Mouse (Mus musculus) kidney, postnatal 36 days (tissue): ENCODE data around the gene Adora2a.
"Not testable (repeated sequence)": the region's sequence is repeated elsewhere in the genome, so short reads cannot be mapped to it uniquely, and the experiment has no call there.

Experiments used
- DNase-seq, 2 experiments: peaks; one replicate each; pipeline ENCODE4 v3.0.0; 2021 to 2022; ENCODE audit warnings: mixed read lengths in 2 of 2

Adora2a gene

DNA sequence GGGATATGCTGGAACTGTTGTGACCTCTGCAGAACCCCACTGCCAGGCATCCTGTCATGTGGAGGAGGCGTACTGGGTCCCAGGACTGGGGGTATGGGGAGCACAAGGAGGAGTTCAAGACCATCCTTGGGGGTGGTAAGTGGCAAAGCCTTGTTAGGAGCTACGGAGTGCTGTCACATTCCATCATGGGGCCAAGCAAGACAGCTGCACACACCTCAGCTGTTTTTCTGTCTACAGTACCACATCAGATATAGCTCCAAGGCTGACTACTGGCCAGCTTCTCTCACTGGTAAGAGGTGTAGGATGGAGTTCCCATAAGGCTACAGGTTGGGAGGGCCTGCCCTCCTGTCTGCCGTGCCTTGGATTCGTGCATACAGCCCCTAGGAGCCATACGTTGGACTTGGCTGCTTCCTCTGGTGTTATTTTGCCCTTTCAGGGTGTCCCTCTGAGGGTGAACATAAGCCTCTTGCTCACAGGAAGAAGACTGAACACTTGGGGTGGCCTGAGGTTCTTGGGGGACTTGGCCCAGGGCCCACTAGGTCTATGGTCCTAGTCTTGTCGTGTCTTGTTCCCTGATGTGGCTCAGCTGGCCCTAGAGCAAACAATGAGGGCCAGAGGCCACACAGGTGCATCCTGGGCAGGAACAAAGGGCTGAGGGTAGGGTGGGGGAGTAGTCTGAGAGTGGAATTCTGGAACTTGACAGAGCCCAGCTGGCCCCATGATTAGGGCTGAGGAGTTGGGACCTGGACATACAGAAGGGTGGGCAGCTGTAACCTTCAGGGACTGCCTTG is 2.3 kb upstream of the Adora2a start:
- DNase-seq, result peak in 1 of 2 experiments; percentile 57

DNA sequence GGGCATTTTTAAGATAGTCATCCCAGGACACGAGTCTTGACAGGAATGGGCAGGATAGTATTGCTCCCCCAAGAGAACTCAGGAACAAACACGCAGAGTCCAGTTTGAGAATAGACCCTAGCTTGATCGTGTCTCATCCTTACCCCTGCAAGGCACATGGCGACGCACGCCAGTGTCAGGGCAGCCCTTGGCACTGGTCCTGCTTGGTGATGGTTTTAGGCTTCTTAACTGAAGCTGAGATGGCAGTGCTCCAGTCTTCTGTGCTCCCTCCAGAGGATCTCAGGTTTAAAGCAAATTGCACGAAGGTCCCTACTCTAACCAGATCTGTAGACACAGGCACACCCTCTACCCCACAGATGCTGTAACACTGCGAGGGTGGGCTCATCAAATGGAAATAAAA is 921 bp upstream of the Adora2a start:
- DNase-seq, result no peak

DNA sequence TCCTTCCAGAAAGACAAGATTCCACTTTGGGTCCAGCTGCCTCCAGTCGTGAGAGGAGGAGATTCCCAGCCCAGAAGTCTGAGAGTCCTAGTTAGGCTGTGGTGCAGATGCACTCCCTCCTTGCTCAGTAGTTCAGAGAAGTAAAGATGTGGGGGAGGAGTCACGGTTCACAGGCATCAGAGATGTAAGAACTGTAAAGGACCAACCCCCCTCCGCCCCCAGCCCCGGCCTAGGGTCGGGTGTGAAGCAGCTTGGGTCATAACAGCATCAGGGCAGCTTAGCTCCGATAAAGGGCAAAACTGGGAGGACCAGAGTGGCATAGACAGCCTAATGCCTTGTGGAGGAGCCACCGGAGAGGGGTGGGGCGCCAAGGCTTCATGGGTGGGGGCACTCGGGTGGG is 205 bp upstream of the Adora2a start:
- no peak for DNase-seq

DNA sequence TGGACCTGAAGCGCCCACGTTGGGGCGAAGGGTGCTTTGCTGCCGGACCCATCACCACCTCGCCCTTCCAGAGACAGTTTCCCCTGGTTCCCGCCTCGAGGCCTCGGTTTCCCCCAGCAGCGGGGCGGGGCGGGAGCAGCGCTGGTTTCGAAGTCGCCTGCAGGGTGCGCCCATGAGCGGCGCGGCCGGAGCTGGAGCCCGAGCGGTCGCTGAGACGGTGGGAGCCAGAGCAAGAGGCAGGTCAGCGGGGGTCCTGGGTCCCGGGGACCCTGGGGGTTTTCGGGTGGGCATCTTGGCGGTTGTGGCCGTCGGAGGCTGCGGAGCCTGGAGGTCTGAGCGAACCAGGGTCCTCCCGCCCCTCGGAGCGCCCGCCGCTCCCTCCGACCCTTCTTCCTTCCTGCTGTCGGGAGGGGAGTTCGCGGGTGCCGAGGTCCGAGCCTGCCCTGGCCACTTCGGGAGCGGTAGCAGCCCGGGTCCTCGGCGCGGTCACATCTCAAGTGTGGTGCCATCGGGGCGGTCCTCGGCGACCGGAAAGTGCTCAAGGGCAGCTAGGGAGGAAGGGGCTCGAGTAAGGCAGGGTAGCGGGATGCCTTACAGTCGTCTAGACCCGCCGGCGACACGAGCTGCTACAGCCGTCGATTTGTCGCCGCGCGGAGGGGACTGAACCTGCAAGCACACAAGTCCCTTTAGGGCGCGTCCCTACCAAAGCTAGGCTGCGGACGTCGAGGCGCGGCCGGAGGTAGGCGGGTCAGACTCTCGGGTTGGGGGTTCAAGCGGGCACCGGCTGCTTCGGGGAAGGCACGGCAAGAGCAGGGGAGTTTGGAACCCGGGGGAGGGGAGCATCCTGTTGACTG is 458 bp downstream of the Adora2a start:
- peak in 1 of 2 experiments; percentile 86 for DNase-seq

DNA sequence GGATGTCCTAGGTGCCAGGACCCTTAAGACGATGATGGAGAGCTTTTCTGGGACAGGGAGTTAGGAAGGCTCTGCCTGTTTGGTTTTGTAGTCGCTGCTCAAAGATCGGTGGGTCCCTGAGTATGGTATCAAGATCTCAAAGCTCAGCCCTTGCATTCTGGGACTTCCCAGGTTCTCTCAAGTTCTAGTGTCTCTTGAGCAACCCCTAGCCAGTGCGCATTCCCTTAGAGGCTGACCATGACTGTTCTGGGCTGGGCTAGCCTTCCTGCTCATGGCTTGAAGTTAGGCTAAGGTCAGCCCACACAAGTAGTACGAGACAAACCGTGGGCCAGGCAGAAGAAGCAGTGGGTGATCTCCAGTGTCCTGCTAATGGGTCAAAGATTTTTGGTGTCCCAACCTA is 1.5 kb downstream of the Adora2a start:
- DNase-seq, result no peak

DNA sequence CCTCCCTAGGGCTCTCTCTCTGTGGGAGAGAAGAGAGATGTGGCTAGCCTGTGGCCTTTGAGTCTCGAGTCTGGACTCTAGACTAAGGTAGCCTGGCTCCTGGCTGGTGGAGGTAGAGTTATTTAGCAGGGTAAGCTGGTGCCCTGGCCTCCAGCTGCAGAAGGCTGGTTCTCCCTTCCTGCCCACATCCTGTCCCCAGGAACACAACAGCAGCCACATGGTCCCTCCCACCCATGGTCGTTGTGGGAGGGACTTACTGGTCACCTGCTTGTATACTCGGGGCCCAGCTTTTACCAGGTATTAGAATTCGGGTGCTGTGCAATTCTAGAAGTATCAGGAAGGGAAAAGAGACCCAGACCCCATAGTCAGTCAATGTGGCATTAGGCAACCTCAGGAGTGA is 3.6 kb downstream of the Adora2a start:
- no peak for DNase-seq

DNA sequence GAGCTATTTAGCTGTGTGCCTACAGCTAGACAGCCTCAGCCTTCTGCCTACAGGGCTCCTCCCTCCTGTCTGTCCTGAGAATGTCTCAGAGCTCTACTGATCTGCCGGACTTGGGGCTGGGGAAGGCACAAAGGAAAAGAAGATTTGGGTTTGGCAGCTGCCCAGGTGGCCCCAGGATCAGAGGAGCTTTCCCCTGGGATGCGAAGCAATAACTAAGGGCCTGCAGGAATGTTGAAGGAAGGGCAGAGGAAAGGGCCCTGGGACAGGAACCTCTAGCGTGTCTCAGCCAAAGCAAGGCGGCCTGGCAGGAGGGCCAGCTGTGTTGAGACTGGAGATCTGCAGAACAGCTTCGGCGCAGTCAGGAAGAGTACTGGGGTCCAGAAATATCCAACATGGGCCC is 6.3 kb downstream of the Adora2a start:
- DNase-seq, result peak in 1 of 2 experiments; percentile 55

DNA sequence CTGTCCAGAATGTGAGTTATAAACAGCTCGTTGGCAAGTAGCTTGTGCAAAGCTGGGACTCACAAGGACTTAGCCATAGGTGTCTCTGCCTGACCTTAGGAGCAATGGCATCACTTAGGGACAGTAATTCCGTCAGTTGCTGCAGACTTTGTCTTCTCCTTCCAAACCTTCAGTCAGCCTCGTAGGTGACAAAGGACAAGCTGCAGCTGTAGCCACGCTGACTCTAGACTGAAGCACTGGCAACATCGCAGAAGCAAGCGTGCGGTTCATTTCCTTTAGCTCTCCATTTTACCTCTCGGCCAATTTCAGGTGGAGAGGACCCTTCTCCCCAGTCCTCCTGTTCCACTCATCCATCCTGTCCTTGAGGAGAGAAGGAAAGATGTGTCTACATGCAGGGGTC is 7.3 kb downstream of the Adora2a start:
- DNase-seq, result no peak

DNA sequence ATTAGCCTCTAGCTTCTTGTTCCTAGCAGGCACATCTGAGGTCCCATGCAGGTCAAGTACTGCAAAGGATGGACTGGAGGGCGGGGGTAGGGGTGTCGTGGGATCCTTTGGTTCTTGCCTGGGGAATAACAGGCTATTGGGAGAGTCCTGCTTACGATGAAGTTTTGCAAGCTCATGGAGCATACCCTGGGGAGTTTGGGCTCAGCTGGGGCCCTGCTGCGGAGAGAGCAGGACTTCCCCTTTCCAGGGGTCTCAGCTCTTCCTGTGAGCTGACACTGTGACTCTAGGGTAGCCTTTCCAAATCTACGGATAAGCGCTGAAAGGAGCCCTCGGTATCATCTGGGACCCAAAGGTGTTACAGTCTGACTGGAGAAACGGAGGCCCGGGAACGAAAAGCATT is 7.7 kb downstream of the Adora2a start:
- DNase-seq, result no peak

DNA sequence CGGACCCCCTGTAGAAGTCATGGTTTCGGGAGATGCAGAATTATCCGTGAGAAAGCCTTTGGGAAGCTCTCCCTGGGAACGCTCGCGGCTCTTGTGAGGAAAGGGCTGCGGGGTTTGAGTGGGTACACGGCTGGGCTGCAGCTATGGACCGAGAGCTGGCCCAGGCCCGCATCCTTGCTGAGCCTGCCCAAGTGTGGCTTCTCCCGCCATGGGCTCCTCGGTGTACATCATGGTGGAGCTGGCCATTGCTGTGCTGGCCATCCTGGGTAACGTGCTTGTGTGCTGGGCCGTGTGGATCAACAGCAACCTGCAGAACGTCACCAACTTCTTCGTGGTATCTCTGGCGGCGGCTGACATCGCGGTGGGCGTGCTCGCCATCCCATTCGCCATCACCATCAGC is 9.1 kb downstream of the Adora2a start:
- DNase-seq, result no peak

DNA sequence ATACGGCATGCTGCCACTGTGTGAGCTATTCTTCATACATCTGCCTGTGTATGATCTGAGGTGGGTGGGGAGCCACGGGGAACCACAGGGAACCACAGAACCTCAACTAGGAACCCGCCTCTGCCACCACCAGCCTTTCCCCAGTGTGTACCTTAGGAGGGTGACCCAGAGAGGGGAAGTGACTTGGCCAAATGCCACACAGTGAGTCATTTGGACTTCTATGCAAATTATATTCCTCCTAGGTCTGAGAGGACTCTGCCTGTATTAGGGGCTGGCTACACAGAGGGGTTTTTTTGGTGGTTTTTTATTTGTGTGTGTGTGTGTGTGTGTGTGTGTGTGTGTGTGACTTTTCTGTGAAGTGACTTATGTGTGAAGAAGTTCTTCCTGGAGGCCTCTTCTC is 9.9 kb downstream of the Adora2a start:
- DNase-seq, result peak; percentile 69 to 72

DNA sequence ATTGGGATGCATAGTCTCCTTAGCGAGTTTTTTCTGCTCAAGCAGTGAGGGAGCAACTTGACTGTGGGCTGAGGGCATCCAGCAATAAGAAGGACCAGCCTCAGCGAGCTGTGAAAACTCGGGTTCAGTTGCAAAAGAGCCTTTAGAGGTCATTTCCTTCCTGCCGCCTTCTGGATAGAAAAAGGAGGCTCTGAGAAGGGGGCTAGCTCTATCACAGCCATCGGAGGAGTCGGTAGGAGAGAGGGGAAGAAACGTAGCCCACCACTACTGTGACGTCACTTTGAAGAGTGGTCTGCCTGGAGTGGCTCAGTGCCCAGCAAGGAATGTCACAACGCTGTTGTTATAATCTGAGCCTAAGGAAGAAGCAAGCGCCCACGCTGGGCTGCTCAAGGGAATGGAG is 10.4 kb downstream of the Adora2a start:
- no peak for DNase-seq

DNA sequence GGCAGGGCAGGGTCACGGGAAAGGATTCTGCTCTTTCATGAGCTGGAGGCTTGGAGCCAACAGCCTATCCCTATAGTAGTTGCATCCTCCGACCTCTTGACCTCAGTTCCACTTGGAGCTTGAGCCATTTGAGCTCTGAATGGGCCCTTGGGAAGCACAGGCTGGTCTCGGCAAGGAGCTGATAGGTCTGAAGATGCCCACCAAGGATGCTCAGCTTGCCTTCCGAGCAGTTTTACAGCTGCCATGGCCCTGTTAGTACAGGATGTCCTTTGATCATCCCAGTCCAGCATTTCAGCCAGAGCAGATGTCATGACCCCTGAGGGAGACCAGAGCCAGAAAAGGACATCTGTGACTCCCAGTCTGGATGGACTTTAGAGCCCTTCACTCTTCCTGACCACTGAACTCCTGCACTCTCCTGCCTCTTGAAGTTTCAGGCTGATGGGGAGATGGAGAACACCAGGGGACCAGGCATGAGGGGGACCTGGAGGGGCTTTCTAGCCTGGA is 11.6 kb downstream of the Adora2a start:
- DNase-seq, result no peak

DNA sequence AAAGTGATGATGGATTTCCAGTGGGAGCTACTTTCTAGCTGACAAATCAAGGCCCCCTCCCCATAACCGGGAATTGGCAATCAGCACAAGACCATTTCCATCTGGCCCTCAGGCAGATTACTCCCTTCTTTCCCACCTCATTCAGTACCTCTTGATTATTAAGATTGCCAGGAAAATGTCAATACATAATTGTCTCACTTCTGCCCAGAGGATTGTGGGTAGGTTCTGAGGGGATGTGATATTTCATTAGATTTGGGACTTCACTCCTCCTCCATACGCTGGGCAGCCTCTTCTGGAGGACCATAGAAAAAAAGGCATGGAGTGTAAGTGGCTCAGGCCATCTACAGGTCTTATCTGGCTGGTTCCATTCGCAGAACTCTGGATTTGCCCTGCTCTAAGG is 15.6 kb downstream of the Adora2a start:
- DNase-seq, result no peak

DNA sequence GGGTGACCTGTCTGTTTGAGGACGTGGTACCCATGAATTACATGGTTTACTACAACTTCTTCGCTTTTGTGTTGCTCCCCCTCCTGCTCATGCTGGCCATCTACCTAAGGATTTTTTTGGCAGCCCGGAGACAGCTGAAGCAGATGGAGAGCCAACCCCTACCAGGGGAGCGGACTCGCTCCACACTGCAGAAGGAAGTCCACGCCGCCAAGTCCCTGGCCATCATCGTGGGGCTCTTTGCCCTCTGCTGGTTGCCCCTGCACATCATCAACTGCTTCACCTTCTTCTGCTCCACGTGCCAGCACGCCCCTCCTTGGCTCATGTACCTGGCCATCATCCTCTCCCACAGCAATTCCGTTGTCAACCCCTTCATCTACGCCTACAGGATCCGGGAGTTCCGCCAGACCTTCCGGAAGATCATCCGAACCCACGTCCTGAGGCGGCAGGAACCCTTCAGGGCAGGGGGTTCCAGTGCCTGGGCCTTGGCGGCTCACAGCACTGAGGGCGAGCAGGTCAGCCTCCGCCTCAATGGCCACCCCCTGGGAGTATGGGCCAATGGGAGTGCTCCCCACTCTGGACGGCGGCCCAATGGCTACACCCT is 16.6 kb downstream of the Adora2a start:
- DNase-seq, result no peak

DNA sequence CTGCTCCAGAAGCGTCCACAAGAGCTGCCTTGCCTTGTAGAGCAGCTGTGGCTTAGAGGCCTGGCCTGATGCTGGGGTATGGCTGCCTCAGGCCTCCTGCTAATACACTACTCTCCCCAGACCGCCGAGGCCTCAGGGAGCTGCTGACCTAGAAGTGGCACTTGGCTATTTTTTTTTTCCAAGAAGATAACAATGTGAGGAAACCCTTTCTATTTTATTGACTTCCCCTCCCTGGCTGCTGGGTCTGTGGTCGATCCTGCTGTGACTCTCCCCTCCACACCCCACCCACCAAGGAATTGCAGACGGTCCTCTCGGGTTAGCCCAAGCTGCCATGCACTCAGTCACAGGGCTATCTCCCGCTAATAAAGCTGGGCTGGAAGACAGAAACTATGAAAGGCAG is 17.5 kb downstream of the Adora2a start:
- DNase-seq, result no peak

DNA sequence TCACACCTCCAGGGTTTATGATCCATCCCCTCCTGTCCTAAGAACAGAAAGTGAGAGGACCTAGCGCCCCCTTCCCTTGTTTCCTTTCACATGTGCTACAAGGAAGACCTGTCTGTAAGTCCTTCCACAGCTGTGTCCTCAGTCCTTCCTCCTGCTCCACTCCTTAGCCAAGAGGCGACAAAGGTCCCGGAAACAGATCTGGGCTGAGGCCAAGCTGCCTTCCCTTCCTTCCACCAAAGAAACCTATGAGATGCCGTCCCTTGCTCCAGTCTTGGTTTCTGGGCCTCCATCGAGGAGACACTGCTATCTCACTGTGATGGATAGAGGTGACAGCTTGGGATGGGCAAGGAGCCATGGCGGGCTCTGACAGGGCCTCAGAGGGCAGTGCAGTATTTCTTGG is 18.4 kb downstream of the Adora2a start:
- DNase-seq, result peak in 1 of 2 experiments; percentile 66

DNA sequence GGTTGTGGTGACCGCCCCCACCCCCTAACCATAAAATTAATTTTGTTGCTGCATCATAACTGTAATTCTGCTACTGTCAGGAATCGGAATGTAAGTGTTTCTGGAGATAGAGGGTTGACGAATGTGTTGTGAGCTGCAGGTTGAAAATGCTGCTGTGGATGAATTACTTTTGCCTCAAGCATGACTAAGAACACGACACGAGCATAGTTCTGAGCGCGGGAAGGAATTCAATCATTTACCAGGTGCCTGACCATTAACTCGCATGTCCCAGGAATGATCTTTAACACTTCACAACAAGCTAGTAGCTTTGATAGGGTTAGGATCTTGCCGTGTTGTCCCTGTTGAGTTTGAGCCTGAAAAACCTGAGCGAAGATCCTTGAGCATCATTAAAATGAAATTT is 20.6 kb downstream of the Adora2a start:
- DNase-seq, result peak; percentile 66

DNA sequence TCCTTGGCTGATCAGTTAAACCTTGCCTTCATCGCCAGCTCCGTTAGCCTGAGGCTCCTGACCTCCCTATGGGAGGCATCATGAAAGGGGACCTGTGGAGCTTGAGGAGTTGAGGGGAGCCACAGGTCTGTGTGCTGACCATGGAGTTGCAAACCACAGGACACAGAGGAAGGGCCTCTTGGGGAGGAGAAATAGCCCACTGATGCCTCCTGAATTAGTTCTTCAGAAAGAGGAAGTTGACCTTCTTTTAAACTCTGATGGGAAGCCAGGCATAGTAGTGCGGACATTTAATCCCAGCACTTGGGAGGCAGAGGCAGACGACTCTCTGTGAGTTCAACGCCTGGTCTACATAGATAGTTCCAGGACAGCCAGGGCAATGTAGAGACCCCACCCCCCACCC is 22.2 kb downstream of the Adora2a start:
- DNase-seq, result no peak

DNA sequence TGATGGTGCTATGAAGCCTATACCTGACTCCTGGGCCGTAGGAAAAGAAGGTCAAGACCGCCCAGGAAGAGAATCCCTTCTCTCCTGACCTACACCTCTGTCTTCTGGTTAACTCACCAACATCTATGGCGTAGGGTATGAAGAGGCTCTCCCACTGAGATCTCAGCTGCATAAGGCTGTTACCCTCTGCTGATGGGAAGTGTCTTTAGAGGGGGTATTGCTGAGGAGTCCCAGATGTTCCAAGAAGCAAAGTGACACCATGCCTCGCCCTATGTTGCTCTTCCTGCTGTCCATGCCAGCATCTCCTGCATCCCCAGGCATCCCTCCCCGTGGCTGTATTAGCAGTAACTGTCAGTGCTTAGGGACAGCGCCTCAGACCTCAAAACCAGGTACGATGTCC is 22.7 kb downstream of the Adora2a start:
- no peak for DNase-seq

DNA sequence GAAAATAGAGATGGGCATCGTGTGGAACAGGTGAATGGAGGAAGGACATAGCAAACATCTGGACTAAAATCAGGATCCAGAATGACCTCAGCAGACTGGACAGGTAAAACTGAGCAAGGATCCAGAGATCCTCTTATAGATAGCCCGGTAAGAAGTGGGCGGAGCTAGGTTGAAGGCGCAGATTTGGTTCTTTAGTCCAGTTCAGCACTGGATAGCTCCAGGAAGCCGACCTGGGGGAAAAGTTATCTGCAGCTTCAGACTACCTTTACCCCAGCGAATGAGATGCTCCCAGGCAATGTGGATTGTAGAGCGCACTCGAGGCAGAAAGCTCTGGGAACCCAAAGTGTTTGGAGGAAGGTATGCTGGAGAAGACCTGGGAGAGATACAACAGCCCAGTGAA is 25.3 kb downstream of the Adora2a start:
- DNase-seq, result peak in 1 of 2 experiments; percentile 37

DNA sequence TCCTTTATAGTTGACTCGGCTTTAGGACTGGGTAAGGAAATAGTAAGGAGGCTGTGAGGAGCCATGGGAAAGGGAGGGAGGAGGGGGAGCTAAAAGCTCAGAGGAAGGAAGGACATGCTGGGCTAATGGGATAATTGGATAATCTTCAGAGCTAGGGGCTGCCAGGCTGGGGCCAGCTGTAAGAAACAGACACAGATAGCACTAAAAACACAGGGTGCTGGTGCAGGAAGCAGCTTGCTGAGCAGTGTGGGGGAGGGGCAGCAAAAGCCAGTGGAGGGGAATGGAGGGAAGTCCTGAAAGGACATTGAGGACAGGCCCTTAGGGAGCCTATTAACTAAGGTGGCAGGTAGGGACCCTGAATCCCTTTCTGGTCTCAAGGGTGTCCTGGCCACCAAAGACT is 27.9 kb downstream of the Adora2a start:
- DNase-seq, result not testable (repeated sequence)

DNA sequence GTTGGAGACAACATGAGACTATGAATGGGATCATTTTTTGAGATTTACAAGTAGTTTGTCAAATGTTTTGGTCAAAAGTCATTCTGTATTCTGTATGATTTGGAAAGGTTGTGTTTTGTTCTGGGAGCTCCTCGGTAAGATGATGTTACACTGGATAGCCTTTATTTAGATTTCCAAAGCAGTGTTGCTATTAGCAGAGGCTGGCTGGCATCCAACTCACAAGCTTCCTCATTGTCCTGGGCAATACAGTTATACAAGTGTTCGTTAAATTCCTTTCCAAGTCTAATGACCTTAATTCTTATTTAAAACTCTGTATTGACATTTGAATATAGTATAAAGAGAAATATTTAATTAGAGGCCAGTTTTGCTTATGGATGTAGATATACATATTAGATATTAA is 28.6 kb downstream of the Adora2a start:
- peak in 1 of 2 experiments; percentile 53 for DNase-seq

DNA sequence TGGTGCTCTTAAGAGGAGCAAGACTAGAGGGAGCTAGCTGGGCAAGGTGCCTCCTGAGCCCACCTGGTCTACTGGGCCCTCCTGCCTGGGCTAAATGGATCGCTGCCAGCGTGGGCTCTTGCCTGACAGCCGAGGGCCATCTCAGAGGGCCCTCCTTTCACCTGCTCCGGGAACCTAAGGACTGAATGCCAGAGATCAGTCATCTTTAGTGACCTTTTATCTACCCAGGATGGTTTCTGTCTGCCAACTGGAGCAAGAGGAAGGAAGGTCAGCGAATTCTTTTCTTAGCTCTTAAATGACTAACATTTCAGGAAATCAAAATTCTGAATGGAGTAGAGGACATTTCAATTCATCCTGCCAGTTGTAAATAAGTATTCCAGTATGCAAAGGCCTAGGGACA is 33.9 kb downstream of the Adora2a start:
- DNase-seq, result no peak
